Mouse (Mus musculus) erythroblast, embryonic 14.5 days (primary cell): ENCODE results near the gene Apoc2.
"Not testable (repeated sequence)": the region's sequence is repeated elsewhere in the genome, so short reads cannot be mapped to it uniquely, and the experiment has no call there.

ENCODE experiments used
- GATA1 ChIP-seq: IDR thresholded peaks from 2 replicates; pipeline ENCODE4 v1.6.1; 2012; ENCODE audit warnings: low read length, inconsistent platforms, mixed read lengths
- TAL1 ChIP-seq: IDR thresholded peaks from 3 replicates; pipeline ENCODE4 v1.6.1; 2012; ENCODE audit warnings: low read length, inconsistent platforms, mixed read lengths

DNA sequence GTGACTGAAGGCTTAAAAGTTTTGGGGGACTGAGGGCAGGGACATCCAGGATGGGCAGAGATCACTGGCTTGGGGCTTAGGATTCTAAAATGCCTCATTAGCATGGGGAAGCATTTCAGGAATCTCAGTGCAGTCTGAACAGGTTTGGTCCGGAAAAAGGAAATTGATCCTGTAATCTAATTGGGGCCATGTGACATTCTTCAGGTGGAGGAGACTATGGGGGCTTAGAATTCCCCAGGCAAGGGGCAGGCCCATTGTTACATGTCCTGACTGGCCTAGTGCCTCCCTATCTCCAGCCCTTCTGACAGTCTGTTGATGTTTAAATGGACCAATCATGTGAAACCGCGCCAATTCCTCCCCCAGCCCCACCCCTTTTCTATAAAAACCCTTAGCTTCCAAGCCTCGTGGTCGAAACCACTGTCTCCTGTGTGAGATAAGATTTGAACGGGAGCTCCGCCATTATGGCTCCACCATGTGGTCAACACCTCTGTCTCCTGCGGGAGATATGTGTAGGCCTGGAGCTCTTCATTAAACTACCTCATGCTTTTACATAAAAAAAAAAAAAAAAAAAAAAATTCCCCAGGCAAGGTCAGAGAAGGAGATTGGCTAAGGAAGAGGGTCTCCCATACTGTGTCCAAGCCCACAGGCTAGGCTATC lies 9.3 kb upstream of the Apoc2 start:
- TF ChIP-seq GATA1, TAL1: not testable (repeated sequence)
